Mouse (Mus musculus) MEL-GATA-1-ER (cell line): ENCODE measurements around the gene Me1.

ENCODE experiments used
- DNase-seq: peaks from one replicate; pipeline ENCODE4 v3.0.0-alpha.2; 2012; ENCODE audit warnings: low read depth; ENCODE audit errors: extremely low read depth

The Me1 gene

DNA sequence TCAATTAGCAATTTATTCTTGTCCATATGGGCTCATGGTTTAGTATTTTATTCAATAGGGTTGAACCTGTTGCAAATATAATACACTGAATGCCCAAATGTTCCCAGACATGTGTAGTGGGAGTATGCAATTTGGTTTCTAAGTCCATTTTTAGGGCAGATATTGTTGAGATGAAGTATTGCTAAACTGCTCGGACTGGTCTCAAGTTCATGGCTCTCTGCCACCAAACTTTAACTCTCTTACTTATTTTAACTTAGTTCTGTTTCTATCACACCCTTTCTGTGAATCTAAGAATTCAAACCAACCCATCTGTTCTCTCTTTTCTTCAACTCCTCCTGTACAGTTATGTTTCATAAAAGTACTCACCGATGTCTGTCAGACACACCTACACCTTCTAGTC is 35.4 kb downstream of the Me1 start:
- DNase-seq, result no peak

- no peak for DNase-seq
Measured at GRCm38 (mm10) chr9:86658347-86658746, 37.4 kb downstream of the Me1 start.

GRCm38 (mm10) chr9:86652194-86652593 is 43.6 kb downstream of the Me1 start:
- DNase-seq, result no peak

GRCm38 (mm10) chr9:86651254-86651653 is 44.5 kb downstream of the Me1 start:
- DNase-seq, result no peak

DNA sequence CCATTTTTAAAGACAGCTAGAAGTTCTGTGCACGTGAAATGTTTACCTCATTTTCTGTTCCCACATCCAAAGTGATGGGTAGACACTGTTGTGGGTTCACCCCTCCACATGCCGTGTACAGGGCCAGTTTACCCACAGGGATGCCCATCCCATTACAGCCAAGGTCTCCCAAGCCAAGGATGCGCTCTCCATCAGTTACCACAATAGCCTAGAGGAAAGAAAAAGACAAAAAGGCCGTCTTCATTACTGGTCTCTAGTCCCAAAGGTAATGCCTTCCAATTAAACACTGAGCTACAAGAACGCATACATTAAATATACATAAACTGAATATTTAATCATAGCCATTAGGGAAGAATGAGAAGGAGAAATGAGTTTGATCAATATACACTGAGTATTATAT is 44.9 kb downstream of the Me1 start:
- no peak for DNase-seq

GRCm38 (mm10) chr9:86647931-86648550 is 47.7 kb downstream of the Me1 start:
- no peak for DNase-seq

DNA sequence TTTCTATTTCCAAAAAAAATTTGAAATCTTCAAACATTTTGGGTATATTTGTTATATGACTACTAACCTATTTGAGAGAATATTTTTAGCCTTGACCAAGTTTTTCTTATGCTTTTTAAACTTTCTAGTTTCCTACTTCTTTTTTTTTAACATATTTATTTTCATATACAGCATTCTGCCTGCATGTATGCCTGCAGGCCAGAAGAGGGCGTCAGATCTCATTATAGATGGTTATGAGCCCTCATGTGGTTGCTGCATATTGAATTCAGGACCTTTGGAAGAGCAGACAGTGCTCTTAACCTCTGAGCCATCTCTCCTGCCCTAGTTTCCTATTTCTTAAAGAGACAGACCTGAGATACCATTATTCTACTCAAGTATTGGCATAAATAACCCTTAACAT is 48.9 kb downstream of the Me1 start:
- DNase-seq, result no peak

- no peak for DNase-seq
Measured at GRCm38 (mm10) chr9:86643497-86643896, 52.3 kb downstream of the Me1 start.

DNA sequence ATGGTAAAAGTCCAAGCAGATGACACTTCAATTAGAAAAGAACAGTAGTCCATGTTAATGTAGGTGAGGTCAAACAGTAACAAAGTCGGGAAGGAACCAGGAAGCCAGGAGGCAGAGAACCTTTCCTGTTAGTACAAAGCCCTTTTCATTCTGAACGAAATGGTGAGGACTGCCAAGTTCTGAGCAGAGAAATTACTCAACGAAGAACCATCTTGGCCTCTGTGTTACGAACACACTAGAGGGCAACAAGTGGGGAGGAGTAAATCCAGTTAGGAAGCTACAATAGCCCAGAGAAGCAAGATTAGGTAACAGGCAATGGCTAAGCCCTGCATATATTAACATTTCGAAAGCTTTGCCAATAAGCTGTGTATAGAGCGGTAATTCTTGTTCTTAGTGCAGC is 57.0 kb downstream of the Me1 start:
- DNase-seq, result no peak

DNA sequence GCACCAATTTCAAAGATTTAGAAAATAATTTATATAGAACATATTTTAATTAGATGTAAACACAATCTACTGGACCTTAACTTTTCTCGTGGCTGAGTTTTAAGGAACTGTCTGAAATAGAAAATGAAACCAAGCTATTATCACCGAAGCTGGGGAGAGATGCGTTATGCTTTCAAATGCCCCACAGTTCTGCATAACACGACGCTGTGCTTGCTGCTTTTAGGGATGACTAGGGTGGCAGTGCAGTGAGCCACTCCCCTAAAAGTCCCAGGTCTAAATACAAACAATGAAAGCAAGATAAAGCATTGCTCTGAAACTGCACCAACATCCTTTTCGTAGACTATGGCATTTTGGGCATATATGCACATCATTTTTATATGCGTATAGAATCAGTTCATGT is 64.6 kb downstream of the Me1 start:
- no peak for DNase-seq

- DNase-seq, result no peak
Measured at GRCm38 (mm10) chr9:86630352-86630931, 65.3 kb downstream of the Me1 start.

DNA sequence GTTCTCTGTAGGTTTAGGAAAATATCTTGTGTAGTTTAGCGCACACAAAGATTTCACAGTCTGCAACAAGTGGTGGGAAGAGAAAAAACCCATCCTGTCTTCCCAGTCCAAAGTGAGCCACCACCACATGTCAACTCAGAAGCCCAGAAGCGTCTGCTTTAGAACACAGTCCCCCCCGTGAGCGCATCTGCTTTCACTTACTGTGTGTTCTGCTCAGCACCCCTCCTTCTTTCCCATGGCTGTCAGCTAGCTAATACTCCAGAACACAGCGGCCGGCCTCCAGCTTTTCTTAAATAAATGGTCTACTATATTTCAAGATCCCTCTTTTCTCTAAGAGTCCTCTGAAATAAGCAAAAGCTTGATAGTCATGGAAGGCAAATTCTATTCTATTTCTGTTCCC is 66.4 kb downstream of the Me1 start:
- DNase-seq, result no peak

DNA sequence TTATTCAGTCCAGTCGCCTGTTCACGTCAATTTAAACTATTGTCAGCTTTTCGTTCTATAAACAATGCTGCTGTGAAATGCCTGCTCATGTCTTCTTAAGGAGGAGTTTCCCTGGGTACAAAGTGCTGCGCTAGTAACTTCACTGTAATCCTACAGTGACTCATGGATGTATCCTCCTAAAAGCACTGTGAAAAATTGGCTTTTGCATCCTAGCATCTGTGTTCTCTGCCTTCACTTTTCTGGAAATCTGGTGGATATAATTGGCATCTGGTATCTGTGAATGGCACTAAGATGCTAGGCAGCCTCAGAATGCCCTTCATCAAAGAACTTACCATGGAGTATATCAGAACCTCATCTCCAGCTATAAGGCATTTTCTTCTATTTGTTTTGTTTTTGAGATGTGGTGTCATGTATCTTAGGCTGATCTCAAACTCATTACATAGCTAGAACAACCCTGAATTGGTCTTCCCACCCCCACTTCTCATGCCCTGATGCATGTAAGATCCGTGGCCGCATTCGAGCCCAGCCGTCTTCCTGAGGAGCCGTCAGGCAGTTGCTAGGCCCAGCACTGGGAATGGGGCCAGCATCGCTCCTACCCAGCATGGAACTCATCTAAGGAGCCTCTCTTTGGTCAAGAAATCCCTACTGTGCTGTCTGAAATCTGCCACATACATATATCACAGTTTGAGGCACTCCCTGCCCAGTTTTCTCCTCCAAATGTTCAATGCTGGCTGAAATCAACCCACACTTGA is 67.8 kb downstream of the Me1 start:
- no peak for DNase-seq

DNA sequence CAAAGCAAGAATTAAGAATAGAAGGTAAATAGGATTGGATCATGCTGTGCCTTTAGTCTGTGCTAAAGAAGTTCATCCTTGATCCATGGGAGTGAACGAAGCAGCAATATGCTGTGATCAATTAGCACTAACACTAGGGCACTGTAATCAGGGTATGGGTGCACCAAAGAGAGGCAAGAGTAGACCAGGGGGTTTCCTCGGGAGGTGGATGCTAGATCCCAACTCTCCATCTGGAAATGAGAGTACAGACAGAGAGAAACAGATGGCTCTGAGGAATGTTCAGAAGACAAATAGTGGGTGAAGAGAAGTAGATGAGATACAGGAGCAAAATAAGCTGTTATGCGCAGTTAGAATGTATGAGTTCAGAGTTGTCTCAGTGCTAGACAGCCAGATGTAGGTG is 68.8 kb downstream of the Me1 start:
- no peak for DNase-seq

- no peak for DNase-seq
Measured at GRCm38 (mm10) chr9:86624781-86625180, 71.0 kb downstream of the Me1 start.

- DNase-seq, result no peak
Measured at GRCm38 (mm10) chr9:86624039-86624438, 71.7 kb downstream of the Me1 start.

DNA sequence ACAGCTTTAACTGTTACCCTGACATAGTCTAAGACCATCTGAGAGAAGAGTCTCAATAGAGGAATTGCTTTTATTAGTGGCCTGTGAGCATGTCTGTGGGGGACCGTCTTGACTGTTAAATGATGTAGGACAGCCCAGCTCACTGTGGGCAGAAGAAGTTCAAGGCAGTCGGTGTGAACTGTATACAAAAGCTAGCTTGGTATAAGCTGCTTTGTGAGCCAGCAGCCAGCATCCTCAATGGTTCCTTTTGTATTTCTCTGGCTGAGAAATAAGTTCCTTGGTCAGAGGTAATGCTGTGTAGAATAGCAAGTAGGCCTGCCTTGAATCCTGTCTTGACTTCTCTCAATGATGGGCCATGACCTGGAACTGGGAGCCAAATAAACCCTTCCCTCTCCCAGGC is 73.7 kb downstream of the Me1 start:
- no peak for DNase-seq

DNA sequence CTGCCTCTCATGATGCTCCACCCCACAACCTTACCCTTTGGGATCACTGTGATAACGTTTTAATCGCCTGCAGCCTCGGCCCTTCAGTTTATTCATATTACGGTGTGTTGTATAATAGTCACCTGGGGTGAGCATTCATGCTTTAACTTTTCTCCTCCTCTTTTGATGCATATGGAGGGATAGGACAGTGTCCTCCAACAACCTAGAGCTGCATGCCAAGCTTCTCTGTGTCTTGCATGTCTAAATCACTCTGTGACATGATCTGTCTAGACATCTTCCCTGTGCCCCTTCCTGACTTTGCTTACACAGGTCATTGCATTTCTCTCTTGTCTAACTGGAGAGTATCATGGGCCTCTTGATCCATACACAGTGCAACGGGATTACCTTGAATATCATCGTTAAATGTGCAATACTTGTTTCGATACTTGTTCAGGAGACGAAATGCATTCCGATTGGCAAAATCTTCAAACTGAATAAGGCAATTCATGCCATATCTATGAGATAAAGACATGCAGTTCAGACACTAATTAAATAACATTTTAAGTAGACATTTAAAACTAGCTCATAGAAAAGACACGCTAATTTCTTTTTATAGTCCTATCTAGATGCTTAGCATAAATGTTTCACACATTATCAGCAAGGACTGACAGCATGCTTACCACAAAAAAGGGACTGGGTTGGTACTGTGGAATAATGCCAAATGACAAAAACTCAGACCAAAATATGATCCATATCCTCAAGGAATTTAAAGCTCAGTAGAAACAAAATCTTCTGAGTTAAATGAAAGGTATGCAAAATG is 76.2 kb downstream of the Me1 start:
- DNase-seq, result no peak

GRCm38 (mm10) chr9:86617837-86618492 is 77.8 kb downstream of the Me1 start:
- DNase-seq, result no peak

GRCm38 (mm10) chr9:86615765-86616164 is 80.0 kb downstream of the Me1 start:
- DNase-seq, result no peak

DNA sequence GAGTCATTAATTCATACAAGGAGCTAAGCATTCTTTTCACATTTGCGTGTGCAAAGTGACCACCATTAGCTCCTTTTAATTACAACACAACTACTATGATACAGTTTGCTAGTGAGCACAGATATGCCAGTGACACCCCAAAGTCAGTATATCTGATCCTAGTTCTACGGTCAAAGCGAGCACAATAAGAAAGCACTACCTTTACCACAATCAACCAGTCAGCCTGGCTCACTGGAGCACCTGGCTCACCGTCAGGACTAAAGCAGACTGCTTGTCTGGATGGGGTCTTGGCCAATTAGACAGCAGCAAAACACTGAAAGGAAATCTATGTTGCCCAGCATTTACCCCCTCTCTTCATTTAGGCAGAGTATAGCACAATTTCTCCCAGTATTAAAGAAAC is 83.7 kb downstream of the Me1 start:
- no peak for DNase-seq

- DNase-seq, result no peak
Measured at GRCm38 (mm10) chr9:86605776-86606175, 90.0 kb downstream of the Me1 start.
